Mouse (Mus musculus) hematopoietic stem cell, adult 5-6 weeks (primary cell): Measurements from ENCODE around the gene Ppm1b. TPM values are rescaled to one million over a fixed set of nuclear protein-coding genes. Genes with fewer than 3 reads are reported as not detected.

Source experiments
- ATAC-seq, 2 experiments: fragments of 125-278 bp in 1 of 2; replicated peaks in 1 of 2; 2 replicates each; pipeline ENCODE4 v1.8.0; 2016 to 2017; ENCODE audit warnings: inconsistent platforms in 2 of 2, mild to moderate bottlenecking in 2 of 2, moderate number of reproducible peaks in 2 of 2, low read depth in 1 of 2, moderate TSS enrichment in 1 of 2; ENCODE audit not compliant: low FRiP score in 2 of 2, poor library complexity in 2 of 2, severe bottlenecking in 2 of 2, insufficient read depth in 1 of 2, low TSS enrichment in 1 of 2
- total RNA-seq: library from RNA; stranded (forward); fragments of 172-1452, 232-1000 nt; gene quantifications from 2 replicates; pipeline ENCODE4 v1.2.3, GENCODE M21; 2017

Gene Ppm1b
- total RNA-seq, 1 experiment from 2014 or later: 58.0 TPM

DNA sequence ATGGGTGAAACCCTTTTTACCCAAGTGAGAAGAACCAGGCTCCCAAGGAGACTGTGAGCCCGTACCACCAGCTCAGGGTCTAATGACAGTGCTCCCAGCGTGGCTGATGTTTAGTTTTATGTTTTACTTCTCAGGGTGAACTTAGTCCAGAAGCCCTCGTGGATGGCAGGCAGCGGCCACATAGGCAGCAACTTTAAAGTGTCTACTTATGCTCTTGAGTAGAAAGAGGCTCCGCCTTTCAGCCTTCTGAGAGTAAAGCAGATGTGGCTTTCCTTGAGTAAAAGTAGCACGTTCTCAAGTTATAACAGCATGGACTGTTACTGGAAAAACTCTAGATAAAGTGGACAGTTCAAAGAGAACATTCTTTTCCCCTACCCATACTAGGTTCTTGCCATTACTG is 39.3 kb downstream of the Ppm1b start:
- no peak for ATAC-seq

GRCm38 (mm10) chr17:84997639-84998038 is 41.1 kb downstream of the Ppm1b start:
- no peak for ATAC-seq

GRCm38 (mm10) chr17:84999636-85000035 is 43.1 kb downstream of the Ppm1b start:
- no peak for ATAC-seq

DNA sequence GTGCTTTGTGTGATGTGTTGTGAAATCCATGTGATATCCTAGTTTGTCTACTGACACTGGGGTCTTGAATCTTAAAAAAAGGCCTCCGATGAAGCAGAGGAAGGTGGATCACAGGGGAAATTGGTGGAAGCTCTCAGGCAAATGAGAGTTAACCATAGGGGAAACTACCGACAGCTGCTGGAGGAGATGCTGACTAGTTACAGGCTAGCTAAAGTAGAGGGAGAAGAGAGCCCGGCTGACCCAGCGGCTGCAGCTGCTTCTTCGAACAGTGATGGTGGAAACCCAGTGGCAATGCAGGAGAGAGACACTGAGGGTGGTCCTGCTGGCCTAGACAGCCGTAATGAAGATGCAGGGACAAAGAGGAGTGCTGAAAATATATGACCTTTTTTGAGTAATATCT is 56.9 kb downstream of the Ppm1b start:
- no peak for ATAC-seq

GRCm38 (mm10) chr17:85014632-85015031 is 58.1 kb downstream of the Ppm1b start:
- no peak for ATAC-seq

DNA sequence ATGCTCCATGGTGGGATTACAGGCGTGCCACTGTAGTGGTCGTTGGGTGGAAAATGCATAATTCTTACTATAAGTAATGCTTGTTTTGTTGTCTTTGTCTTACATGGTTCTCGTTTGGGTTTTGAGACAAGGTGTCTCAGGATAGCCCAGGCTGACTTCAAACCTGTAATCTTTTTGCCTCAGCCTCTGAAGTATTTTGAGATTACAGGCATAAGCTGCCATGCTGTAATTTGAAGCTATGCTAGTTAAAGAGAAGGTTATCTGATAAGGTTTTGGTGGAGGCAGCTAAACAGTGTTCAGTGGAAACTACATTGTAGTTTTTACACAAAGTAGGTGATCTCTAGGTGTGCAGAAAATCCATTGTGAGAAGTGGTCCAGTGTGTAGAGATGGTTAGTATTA is 61.8 kb downstream of the Ppm1b start:
- no peak for ATAC-seq

GRCm38 (mm10) chr17:85018794-85019193 is 62.3 kb downstream of the Ppm1b start:
- peak; percentile 52 to 68 for ATAC-seq

- no peak for ATAC-seq
These were observed 63.8 kb downstream of the Ppm1b start for GRCm38 (mm10) chr17:85020343-85020742.

- ATAC-seq: peak; percentile 76 to 80
These were observed 67.0 kb downstream of the Ppm1b start for GRCm38 (mm10) chr17:85023247-85024167.

DNA sequence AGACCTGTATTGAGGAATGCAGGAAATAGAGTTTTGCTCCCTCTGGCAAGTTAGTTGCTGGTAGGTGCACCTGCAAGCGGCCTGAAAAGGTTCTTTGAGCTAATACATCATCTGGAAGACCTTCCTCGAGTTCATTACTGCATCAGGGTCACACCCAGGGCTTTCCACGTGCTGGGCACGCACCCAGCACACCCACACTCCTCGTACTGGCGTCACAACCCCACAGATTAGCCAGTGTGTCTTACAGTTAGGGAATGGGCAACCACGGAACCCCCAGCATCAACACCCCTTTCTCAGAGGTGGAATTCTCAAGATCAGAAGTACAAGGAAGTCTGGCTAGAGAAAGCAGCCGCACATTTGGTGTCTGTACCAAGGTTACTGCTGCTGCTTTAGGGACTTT is 67.7 kb downstream of the Ppm1b start:
- no peak for ATAC-seq

GRCm38 (mm10) chr17:85025151-85025550 is 68.6 kb downstream of the Ppm1b start:
- ATAC-seq: no peak

GRCm38 (mm10) chr17:85026436-85026835 is 69.9 kb downstream of the Ppm1b start:
- ATAC-seq: no peak

DNA sequence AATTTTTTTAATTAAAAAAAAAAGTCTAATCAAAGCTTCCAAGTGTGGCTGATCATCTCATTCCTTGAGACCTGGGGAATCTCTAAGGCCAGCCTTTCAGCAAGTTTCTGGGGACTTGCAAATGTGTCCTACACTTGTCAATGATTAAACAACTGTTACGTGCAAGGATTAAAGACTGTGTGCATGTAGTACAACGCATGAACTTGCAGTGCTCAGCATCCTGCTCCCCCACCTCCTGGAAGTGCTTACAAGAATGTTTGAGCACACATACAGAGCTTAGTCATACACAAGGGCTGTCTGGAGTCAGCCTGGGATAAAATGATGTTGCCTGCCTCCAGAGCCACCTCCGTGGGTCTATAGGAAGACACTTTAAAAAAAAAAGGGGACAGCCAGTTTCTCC is 70.7 kb downstream of the Ppm1b start:
- ATAC-seq: no peak

GRCm38 (mm10) chr17:85028093-85028739 is 71.7 kb downstream of the Ppm1b start, which contains the start of gene Slc3a1:
Slc3a1 (plus strand) TSS chr17:85028376.
- no peak for ATAC-seq

GRCm38 (mm10) chr17:85028797-85029196 is 72.3 kb downstream of the Ppm1b start:
- no peak for ATAC-seq

DNA sequence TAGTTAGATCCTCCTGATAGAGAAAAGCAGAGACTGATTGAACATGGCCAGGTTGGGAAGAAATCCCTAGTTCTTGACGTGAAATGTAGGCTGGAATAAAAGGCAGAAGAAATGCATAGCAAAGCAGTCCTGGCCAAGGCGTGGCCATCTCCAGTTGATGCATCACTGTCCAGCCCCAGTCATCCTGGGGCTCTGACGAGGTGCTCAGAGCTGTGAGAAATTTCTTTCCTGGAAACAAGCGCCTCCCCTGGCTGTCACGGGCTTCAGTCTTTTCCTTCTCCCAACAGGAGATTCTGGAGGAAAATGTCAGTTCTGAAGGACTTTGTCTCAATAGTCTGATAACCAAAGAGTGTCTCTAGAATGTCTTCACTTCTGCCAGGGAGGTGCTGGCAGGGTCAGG is 74.1 kb downstream of the Ppm1b start:
- ATAC-seq: no peak

DNA sequence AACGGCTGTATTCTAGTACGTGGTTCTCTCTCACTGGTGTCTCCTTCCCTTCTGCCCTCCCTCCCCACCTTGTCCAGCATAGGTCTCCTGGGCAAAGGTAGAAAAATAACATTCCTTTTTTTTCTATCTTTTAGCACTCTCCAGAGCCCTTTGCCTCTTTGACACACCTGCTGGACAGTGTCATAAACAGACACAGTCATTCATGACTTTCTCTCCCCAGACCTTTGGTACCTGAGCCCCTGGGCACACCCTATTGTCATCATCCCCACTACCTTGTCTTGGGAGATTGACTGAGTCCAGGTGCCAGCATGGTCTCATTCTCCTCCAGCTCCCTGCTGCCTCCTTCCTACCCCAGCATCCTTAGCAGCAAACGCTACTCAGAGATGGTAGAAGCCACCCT is 76.5 kb downstream of the Ppm1b start:
- no peak for ATAC-seq

- ATAC-seq: no peak
These were observed 77.5 kb downstream of the Ppm1b start for GRCm38 (mm10) chr17:85034068-85034467.
